Mouse (Mus musculus) urinary bladder, postnatal 14 days (tissue): ENCODE data around the gene Plekha5.

Experiments
- DNase-seq: peaks from one replicate; pipeline ENCODE4 v3.0.0; 2021; ENCODE audit warnings: low spot score

Gene Plekha5

DNA sequence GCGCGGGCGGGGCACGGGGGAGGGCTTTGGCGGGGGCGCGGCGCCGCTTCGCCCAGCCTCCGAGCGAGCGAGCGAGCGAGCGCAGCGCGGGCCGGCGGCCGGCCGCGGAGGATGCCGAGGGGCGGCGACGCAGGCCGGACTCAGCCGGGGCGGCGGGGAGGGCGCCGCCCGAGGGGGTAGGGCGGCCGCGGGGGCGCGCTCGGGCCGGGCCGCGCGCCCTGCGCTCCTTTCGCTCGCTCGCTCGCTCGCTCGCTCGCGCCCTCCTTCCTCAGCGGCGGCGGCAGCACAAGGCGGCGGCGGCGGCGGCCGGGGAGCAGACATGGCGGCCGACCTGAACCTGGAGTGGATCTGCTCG, at the start of gene Plekha5:
Gene Plekha5, plus strand, starts transcription at position 209 of the 355 bp plus-strand sequence.
- DNase-seq, result peak; percentile 59

- DNase-seq, result no peak
These were observed 48.2 kb upstream of the Plekha5 start for GRCm38 (mm10) chr6:140375671-140376070.

GRCm38 (mm10) chr6:140380588-140380987, 43.3 kb upstream of the Plekha5 start:
- no peak for DNase-seq

DNA sequence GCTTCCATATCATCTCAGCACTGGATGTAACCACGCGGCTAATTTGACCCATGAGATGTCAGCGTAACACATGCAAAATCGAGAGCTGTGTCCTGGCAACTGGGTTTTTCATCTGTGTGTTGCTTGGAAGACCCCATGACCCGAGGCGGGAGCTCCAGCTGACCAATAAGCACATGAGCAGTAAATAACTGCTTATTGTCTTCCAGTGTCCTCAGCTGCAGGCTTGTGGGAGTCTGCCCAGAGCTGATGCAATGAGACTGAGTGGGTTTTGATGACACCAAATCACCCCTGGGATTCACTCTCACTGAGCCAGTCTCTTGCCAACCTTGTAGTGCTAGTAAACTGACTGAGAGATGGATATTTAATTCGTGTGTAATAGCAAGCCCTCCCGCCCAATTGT, 42.7 kb upstream of the Plekha5 start:
- no peak for DNase-seq

DNA sequence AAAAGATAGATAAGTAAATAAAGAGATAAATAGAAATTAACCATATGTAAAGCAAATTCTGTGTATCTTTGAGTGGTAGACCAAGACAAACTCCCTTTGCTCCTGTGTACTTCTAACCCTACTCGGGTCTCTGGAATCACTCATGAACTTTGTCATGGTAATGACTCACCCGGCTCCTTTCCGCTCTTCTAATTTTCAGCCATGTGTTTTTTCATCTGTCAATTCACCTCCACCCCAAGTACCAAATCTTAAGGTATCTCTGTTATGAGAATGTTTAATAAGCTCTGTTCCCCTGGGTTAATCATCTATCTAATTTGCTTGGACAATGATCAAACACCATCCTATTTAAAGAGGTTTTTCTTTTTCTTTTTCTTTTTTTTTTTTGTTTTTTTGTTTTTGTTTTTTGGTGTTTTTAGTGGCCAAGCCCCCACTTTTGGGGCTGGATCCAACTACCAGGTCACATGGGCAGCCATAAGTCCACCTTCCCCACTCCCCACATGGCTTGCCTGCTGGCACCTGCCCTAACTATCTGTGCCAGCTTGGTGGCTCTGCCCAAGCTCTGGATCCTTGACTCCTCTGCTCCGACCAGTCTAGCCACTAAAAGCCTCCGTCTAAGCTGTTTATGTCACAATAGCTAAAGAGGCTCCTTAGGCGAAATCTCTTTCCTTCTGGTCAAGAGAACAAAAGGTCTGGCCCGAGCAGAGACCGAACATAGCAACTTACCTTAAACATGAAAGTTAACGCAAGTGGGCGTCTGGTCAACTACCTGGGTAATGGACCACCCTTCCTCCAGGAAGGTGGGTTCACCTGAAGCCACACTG, 40.1 kb upstream of the Plekha5 start:
- no peak for DNase-seq

DNA sequence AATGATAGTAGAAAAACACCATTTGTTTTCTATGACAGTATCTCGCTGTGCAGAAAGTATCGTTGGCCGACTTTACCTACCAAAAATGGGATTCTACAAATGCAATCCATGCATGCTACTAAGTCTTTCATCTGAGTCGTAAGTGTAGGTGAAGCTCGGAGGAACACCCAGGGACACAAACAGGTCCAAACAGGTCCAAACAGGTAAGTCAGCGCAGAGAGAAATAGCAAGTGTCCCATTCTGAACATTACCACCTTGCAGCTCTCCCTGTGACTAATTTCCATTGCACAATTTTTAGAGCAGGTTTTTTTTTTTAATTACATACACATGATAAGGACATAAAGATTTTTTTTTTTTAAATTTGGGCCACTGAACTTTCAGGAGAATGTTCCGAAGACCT, 27.2 kb upstream of the Plekha5 start:
- peak; percentile 66 for DNase-seq

- DNase-seq, result no peak
These were observed 21.0 kb upstream of the Plekha5 start for GRCm38 (mm10) chr6:140402766-140403310.

DNA sequence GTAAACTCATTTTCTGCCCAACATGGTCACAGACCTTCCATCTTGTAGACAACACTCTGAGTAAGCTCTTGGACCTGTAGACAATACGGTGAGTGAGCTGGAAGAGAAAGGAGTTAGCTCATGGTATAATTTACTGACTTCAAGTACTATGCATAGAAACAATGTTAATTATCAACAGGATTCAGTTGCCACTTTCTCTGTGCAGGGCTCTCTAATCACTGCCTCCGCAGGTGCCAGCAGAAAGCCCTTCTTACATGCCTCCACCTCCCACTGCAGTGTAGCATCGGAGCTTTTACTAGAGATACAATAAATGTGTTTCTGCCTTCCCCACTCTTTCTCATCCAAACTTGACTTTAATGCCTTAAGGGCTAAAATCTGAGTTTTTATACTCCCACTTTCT, 11.9 kb upstream of the Plekha5 start:
- DNase-seq, result no peak

DNA sequence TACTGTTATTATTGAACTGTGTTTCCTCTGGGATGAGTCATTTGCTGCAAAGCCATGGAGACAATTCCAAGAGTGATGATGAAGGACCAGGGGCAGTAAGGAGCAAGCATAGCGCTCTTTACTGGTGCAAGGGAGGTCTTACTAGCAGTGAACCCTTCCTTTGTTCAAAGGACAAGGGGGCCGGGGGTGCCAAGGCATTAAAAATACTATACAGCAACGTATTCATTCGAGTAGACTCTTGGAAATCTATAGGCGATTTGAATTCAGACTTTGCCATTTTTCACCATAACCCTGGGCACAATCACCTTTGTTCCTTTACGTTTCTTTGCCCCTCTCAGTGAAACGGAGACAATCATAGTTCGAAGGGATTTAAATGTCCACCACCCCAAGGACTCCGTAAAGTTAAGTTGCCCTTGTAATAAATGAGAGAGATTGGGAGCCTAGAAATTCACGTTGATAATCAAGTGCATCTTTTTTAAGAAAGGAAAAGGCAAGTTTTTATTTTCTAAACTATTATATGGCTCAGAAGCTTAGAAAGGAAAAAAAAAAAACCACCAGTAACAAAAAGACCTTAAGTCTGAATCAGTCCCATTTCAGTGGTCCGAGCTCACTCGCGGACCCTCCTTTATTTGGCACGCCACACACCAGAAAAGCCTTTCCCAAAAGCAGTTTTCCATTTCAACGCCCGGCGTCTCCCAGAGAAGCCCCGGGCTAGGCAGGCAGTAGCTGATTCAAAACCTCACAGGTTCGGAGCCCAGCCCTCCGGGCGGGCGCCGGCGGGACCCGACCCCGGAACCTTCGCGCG, 611 bp upstream of the Plekha5 start:
- DNase-seq, result no peak

- peak; percentile 49 for DNase-seq
These were observed 542 bp downstream of the Plekha5 start for GRCm38 (mm10) chr6:140424201-140424990.

DNA sequence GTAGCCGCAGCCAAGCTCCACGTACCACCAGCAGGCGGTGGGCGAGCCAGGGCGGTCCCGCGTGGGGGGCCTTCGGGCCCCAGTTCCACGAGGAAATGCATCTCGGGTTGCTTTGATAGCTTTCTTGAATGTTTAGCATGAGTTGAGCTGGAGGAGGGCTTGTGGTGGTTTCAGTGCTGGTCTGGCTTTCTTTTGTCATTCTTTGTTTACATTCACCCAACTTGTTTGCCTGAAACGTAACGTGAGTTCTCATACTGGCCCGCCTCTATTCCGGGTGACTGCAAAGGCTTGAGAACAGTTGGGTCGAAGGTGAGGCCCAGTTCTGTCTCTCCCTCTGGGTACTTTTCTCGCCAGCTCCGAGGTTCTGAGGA, 1.1 kb downstream of the Plekha5 start:
- DNase-seq, result peak; percentile 47

DNA sequence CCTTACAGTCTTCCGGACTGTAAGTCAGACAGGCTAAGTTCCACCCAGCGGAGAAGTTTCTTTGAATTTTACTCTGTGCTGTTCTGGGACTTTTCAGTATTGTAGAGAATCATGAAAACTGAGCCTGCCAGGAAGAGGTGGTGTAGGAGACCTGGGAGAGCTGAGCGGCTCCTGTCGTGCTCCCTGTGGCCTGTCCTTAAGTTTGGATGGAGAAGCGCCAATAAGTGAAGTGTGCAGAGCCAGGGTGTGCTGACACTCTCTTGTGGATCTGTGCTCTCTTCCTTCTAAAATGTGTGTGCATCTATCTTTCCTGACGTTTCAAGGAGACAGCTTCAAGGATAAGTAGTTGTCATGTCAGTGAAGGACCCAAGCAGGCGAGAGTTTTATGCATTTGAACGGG, 5.4 kb downstream of the Plekha5 start:
- no peak for DNase-seq

DNA sequence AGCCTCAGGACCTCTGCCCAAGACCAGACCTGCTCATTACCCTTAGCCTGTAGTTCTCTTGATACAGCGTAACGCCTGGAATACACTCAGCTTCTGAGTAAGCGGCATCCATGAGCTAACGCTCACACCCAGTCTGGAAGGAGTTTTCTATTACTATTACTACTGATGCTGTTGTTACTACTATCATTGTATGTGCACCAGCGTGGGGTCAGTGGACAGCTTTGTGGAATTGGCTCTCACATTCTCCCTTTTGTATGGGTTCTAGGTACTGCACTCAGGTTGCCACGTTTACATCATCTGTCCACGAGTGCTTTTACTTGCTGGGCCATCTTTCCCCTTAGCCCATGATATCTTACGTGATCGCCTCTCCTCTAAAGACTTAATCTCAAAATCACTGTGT, 8.5 kb downstream of the Plekha5 start:
- no peak for DNase-seq

DNA sequence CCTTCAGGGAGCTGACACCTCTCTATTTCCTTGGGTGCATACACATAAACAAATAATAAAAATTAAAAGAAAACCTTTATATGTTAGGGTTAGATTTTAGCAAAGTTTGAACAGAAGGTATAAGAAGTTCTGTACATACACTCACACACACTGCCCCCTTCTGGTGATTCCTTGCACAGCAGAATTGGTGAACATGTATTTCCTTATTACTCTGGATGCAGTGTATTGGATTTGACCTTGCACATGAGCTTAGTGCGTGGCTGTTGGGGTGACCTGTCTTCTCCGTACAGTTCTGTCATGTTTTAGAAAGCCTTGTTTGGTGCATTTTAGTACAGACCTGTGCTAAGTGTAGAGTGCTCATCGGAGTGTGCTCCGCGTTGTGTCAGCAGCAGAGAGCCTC, 19.5 kb downstream of the Plekha5 start:
- DNase-seq, result peak; percentile 61

- DNase-seq, result no peak
These were observed 20.3 kb downstream of the Plekha5 start for GRCm38 (mm10) chr6:140444147-140444546.

DNA sequence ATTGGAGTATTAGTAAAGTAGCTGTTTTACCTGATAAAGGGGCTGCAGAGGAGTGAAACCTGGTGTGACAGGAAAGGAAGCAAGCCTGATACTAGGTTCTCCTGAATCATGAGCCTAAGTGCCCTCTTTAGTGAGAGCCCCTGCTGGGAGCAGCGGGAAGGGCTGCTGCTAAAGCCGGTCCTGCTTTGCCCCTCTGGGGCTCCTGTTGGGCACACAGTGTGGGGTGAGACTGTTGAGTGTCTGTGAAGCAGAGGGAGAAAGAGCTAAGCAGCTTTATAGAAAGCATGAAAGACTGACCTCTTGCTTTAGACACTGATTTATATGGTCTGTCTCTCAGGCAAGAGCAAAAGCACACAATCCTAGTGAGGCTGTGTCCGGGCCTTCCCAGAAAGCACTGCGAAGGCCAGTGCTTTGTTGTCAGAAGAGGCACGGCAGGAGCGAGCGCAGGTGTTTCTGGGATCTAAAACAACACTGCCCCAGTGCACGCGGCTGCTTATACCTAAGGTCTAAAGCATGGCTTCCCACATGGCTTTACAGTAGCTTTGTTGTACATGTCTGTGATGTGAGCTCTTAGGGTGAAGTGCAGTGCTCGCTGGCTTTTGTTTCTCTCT, 21.1 kb downstream of the Plekha5 start:
- no peak for DNase-seq

GRCm38 (mm10) chr6:140448010-140448739, 24.3 kb downstream of the Plekha5 start:
- DNase-seq, result no peak

DNA sequence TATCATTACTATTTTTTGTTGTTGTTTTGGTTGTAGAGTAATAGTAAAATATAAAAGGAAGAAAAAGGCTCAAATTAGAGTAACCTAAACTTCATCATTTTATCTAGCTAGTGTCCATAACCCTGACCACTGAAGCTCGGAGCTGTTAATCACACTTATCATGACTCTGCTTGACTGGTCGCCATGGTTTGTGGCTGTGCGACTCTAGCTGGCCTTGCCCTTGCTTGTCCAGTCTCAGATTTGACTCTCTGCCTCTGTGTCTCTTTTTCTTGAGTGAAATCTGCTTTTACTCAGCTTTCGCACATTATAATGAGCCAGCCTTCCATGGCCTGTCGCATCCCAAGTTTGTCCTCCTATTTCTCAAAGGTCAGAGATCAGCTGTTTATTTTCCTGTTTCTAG, 26.8 kb downstream of the Plekha5 start:
- DNase-seq, result no peak

DNA sequence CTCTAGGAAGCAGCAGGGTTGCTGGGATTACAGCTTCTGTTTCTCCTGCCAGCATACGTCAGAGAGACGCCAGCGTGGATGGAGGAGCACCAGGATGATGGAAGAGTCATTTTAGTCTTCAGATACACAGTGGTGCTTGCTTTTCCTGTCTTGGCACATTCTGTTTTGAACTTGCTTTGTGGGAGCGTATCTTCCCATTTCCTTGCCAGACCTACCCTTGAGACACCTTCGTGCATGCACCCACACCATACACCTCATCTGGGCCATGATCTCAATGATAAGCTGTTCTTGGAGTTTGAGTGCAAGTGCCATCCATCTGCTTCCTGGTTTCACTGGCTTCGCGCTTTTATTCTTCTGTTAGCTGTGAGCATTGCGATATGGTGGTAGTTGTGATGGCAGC, 28.9 kb downstream of the Plekha5 start:
- DNase-seq, result no peak

- DNase-seq, result no peak
These were observed 29.6 kb downstream of the Plekha5 start for GRCm38 (mm10) chr6:140453454-140453853.

GRCm38 (mm10) chr6:140454388-140454787, 30.5 kb downstream of the Plekha5 start:
- DNase-seq, result no peak
